Mouse (Mus musculus): ENCODE data around the gene Pfdn4. TPM values are rescaled to one million over a fixed set of nuclear protein-coding genes. Genes with fewer than 3 reads are reported as not detected.

Pfdn4 gene
- polyA plus RNA-seq, 1 experiment from 2014 or later, result 43.5 TPM

DNA sequence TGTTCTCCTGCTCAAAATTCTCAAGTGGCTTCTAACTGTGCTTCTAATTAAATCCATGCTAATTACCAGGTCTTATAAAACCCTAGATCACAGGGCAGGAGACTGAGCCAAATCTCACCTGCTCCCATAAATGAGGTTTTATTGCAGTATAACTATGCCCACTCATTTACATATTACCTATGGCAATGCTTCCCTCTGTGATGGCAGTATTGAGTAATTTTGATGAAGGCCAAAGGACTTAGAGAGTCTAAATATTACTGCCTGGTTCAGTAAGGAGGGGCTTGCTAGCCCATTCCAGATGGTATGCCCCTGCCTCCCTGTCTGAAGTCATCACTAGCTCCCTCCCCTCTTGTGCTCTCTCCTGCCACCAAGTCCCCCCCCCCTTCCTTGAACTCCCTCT lies 39.6 kb downstream of the Pfdn4 start:
- H3K4me3 ChIP-seq (ENCODE audit: low read length), result no peak overlapping the region

DNA sequence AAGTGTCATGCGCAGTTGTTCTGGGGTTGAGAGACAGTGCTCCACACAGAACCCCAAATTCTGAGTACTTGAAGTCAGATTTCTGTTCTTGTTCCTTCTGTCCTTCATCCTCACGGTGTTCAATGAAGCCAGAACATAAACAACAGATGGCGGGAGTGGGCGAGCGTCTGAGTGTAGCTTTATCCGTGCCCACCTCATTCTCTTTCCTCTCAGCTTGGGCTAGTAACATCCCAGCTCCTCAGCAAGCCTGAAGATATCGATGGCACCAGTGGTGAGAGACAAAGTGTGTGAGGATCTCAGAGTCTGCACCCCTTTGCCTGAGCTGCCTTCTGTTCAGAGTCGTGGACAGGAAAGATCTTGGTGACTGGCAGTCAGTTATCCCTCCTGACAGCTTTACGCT lies 43.0 kb downstream of the Pfdn4 start:
- Histone ChIP-seq H3K36me3 (ENCODE audit: control insufficient read depth, insufficient read depth) (no peaks in the 10 kb centered on the region), H3K9me3 (replicated peaks; ENCODE audit: control insufficient read depth, low read length) (no peaks in the 10 kb centered on the region), H3K9ac (ENCODE audit: low read length) (no peak overlapping the region), H3K4me2 (ENCODE audit: low read depth, low read length) (no peak overlapping the region), H3K27ac (ENCODE audit: low read length) (no peak overlapping the region), H3K4me3 (ENCODE audit: low read length) (no peak overlapping the region), H3K4me1 (ENCODE audit: control insufficient read depth, insufficient read depth, low read length) (no peaks in the 10 kb centered on the region), H3K27me3 (ENCODE audit: control insufficient read depth, insufficient read depth, low read length) (no peaks in the 10 kb centered on the region)
- 75% methylated on average over 9 of the region's 9 CpGs for WGBS
- no peak for ATAC-seq (replicated peaks; ENCODE audit: extremely low read depth, insufficient read depth, low FRiP score)

More for the DNA sequence above, 39.6 kb downstream of the Pfdn4 start:
- Histone ChIP-seq H3K27ac (ENCODE audit: low read length) (no peak overlapping the region), H3K4me1 (ENCODE audit: control insufficient read depth, insufficient read depth, low read length) (no peaks in the 10 kb centered on the region), H3K9me3 (replicated peaks; ENCODE audit: control insufficient read depth, low read length) (no peaks in the 10 kb centered on the region), H3K4me2 (ENCODE audit: low read depth, low read length) (no peak overlapping the region), H3K27me3 (ENCODE audit: control insufficient read depth, insufficient read depth, low read length) (no peaks in the 10 kb centered on the region), H3K9ac (ENCODE audit: low read length) (no peak overlapping the region), H3K36me3 (ENCODE audit: control insufficient read depth, insufficient read depth) (no peaks in the 10 kb centered on the region)
- ATAC-seq (replicated peaks; ENCODE audit: extremely low read depth, insufficient read depth, low FRiP score), result no peak

DNA sequence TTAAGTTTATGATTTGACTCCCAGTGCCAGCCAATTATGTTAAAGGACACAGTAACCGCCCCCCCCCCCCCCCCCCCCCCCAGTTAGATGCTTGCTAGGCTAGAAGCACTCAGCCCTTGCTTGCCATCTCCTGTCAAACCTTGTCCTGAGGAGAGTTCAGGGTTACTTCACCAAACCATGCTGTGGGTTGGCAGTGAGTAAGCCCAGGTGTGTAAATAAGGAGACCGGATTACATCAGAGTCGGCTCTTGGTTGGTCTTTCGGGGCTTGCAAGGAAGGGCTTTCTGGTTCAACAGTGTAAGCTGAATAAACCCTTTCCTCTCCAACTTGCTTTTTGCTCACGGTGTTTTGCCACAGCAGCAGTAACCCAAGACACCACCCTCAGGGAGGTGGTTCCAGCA lies 47.4 kb downstream of the Pfdn4 start:
- Histone ChIP-seq H3K27me3 (ENCODE audit: control insufficient read depth, insufficient read depth, low read length) (no peaks in the 10 kb centered on the region), H3K9ac (ENCODE audit: low read length) (no peak overlapping the region), H3K4me3 (ENCODE audit: low read length) (no peak overlapping the region), H3K27ac (ENCODE audit: low read length) (no peak overlapping the region), H3K4me1 (ENCODE audit: control insufficient read depth, insufficient read depth, low read length) (peaks cover 2% of the 10 kb centered on the region; the same call in 1 of the 2 replicates), H3K9me3 (replicated peaks; ENCODE audit: control insufficient read depth, low read length) (no peaks in the 10 kb centered on the region), H3K4me2 (ENCODE audit: low read depth, low read length) (no peak overlapping the region), H3K36me3 (ENCODE audit: control insufficient read depth, insufficient read depth) (no peaks in the 10 kb centered on the region)
- no peak for ATAC-seq (replicated peaks; ENCODE audit: extremely low read depth, insufficient read depth, low FRiP score)
- WGBS, result 78% methylated on average over 5 of the region's 5 CpGs

GRCm38 (mm10) chr2:170544159-170544558 lies 47.9 kb downstream of the Pfdn4 start:
- H3K27me3 ChIP-seq (ENCODE audit: control insufficient read depth, insufficient read depth, low read length), result no peaks in the 10 kb centered on the region
- no peaks in the 10 kb centered on the region for H3K9me3 ChIP-seq (replicated peaks; ENCODE audit: control insufficient read depth, low read length)
- peaks cover 2% of the 10 kb centered on the region; the same call in 1 of the 2 replicates for H3K4me1 ChIP-seq (ENCODE audit: control insufficient read depth, insufficient read depth, low read length)
- H3K4me2 ChIP-seq (ENCODE audit: low read depth, low read length), result no peak overlapping the region
- H3K9ac ChIP-seq (ENCODE audit: low read length), result no peak overlapping the region
- H3K36me3 ChIP-seq (ENCODE audit: control insufficient read depth, insufficient read depth), result no peaks in the 10 kb centered on the region
- ATAC-seq (replicated peaks; ENCODE audit: extremely low read depth, insufficient read depth, low FRiP score), result no peak
- H3K4me3 ChIP-seq (ENCODE audit: low read length), result no peak overlapping the region
- H3K27ac ChIP-seq (ENCODE audit: low read length), result no peak overlapping the region
- 73% methylated on average over 3 of the region's 3 CpGs for WGBS

- Histone ChIP-seq H3K27ac (ENCODE audit: low read length) (no peak overlapping the region), H3K36me3 (ENCODE audit: control insufficient read depth, insufficient read depth) (no peaks in the 10 kb centered on the region), H3K4me1 (ENCODE audit: control insufficient read depth, insufficient read depth, low read length) (peaks cover 2% of the 10 kb centered on the region; the same call in 1 of the 2 replicates), H3K9ac (ENCODE audit: low read length) (no peak overlapping the region), H3K9me3 (replicated peaks; ENCODE audit: control insufficient read depth, low read length) (no peaks in the 10 kb centered on the region), H3K27me3 (ENCODE audit: control insufficient read depth, insufficient read depth, low read length) (no peaks in the 10 kb centered on the region), H3K4me3 (ENCODE audit: low read length) (no peak overlapping the region), H3K4me2 (ENCODE audit: low read depth, low read length) (no peak overlapping the region)
- 81% methylated on average over 7 of the region's 7 CpGs for WGBS
- ATAC-seq (replicated peaks; ENCODE audit: extremely low read depth, insufficient read depth, low FRiP score), result no peak
Observed at GRCm38 (mm10) chr2:170544950-170545349, 48.7 kb downstream of the Pfdn4 start.

DNA sequence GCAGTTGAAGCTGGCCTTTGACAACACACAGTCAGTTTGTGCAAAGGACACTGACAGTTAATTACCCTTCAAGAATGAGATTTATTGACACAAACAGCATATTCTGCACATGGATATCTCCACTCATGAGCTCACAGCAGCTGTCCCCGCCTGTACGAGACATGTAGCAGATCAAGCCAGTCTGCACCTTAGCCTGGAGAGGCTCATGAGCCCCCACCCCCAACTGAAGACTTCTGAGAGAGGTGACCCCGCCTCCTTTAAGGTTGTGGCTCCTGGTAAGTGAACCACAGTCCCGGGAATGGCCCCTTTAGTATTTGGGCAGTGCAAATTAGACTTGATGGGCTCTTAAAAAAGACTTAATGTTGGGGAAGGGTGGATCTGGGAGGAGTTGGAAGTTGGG lies 49.5 kb downstream of the Pfdn4 start:
- 57% methylated on average over 4 of the region's 4 CpGs for WGBS
- no peak for ATAC-seq (replicated peaks; ENCODE audit: extremely low read depth, insufficient read depth, low FRiP score)
- no peak overlapping the region for H3K4me3 ChIP-seq (ENCODE audit: low read length)
- no peaks in the 10 kb centered on the region for H3K36me3 ChIP-seq (ENCODE audit: control insufficient read depth, insufficient read depth)
- H3K4me1 ChIP-seq (ENCODE audit: control insufficient read depth, insufficient read depth, low read length), result peaks cover 4% of the 10 kb centered on the region
- H3K9ac ChIP-seq (ENCODE audit: low read length), result no peak overlapping the region
- H3K27ac ChIP-seq (ENCODE audit: low read length), result no peak overlapping the region
- H3K4me2 ChIP-seq (ENCODE audit: low read depth, low read length), result no peak overlapping the region
- H3K27me3 ChIP-seq (ENCODE audit: control insufficient read depth, insufficient read depth, low read length), result no peaks in the 10 kb centered on the region
- no peaks in the 10 kb centered on the region for H3K9me3 ChIP-seq (replicated peaks; ENCODE audit: control insufficient read depth, low read length)

GRCm38 (mm10) chr2:170547526-170547925 lies 51.3 kb downstream of the Pfdn4 start:
- ATAC-seq (replicated peaks; ENCODE audit: extremely low read depth, insufficient read depth, low FRiP score), result no peak
- Histone ChIP-seq H3K27ac (ENCODE audit: low read length) (no peak overlapping the region), H3K4me2 (ENCODE audit: low read depth, low read length) (no peak overlapping the region), H3K9me3 (replicated peaks; ENCODE audit: control insufficient read depth, low read length) (no peaks in the 10 kb centered on the region), H3K4me3 (ENCODE audit: low read length) (no peak overlapping the region), H3K36me3 (ENCODE audit: control insufficient read depth, insufficient read depth) (no peaks in the 10 kb centered on the region), H3K9ac (ENCODE audit: low read length) (0 out of 2 replicates have a peak overlapping the region, but pooled peaks have one; percentile 26), H3K4me1 (ENCODE audit: control insufficient read depth, insufficient read depth, low read length) (peaks cover 4% of the 10 kb centered on the region), H3K27me3 (ENCODE audit: control insufficient read depth, insufficient read depth, low read length) (no peaks in the 10 kb centered on the region)
- WGBS, result 30% methylated on average over 6 of the region's 6 CpGs

- Histone ChIP-seq H3K9me3 (replicated peaks; ENCODE audit: control insufficient read depth, low read length) (no peaks in the 10 kb centered on the region), H3K27me3 (ENCODE audit: control insufficient read depth, insufficient read depth, low read length) (no peaks in the 10 kb centered on the region), H3K4me2 (ENCODE audit: low read depth, low read length) (no peak overlapping the region), H3K27ac (ENCODE audit: low read length) (no peak overlapping the region), H3K4me1 (ENCODE audit: control insufficient read depth, insufficient read depth, low read length) (peaks cover 4% of the 10 kb centered on the region), H3K36me3 (ENCODE audit: control insufficient read depth, insufficient read depth) (no peaks in the 10 kb centered on the region), H3K4me3 (ENCODE audit: low read length) (no peak overlapping the region), H3K9ac (ENCODE audit: low read length) (no peak overlapping the region)
- 59% methylated on average over 4 of the region's 4 CpGs for WGBS
- no peak for ATAC-seq (replicated peaks; ENCODE audit: extremely low read depth, insufficient read depth, low FRiP score)
Observed at GRCm38 (mm10) chr2:170548046-170548445, 51.8 kb downstream of the Pfdn4 start.

DNA sequence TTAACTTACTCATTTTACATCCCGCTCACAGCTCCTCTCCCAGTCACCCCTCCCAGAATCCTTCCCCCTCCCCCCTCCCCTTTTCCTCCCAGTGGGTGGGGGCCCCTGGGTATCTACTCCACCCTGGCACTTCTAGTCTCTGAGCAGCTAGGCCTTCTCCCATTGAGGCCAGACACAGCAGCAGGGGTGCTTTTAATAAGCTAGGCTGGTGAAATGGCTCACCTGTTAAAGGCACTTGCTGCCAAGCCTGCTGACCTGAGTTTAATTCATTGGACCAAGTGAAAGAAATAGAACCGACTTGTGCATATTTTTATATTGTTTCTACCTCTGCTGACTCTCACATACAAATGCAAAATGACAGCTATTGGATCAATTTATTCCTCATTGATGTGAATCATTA lies 52.9 kb downstream of the Pfdn4 start:
- no peak overlapping the region for H3K9ac ChIP-seq (ENCODE audit: low read length)
- H3K9me3 ChIP-seq (replicated peaks; ENCODE audit: control insufficient read depth, low read length), result no peaks in the 10 kb centered on the region
- ATAC-seq (replicated peaks; ENCODE audit: extremely low read depth, insufficient read depth, low FRiP score), result no peak
- peaks cover 4% of the 10 kb centered on the region for H3K4me1 ChIP-seq (ENCODE audit: control insufficient read depth, insufficient read depth, low read length)
- no peak overlapping the region for H3K27ac ChIP-seq (ENCODE audit: low read length)
- H3K4me2 ChIP-seq (ENCODE audit: low read depth, low read length), result no peak overlapping the region
- WGBS, result 85% methylated on average over 2 of the region's 2 CpGs
- H3K27me3 ChIP-seq (ENCODE audit: control insufficient read depth, insufficient read depth, low read length), result no peaks in the 10 kb centered on the region
- H3K4me3 ChIP-seq (ENCODE audit: low read length), result no peak overlapping the region
- no peaks in the 10 kb centered on the region for H3K36me3 ChIP-seq (ENCODE audit: control insufficient read depth, insufficient read depth)

- H3K9ac ChIP-seq (ENCODE audit: low read length), result no peak overlapping the region
- no peak overlapping the region for H3K4me2 ChIP-seq (ENCODE audit: low read depth, low read length)
- H3K36me3 ChIP-seq (ENCODE audit: control insufficient read depth, insufficient read depth), result no peaks in the 10 kb centered on the region
- H3K4me3 ChIP-seq (ENCODE audit: low read length), result no peak overlapping the region
- H3K27me3 ChIP-seq (ENCODE audit: control insufficient read depth, insufficient read depth, low read length), result no peaks in the 10 kb centered on the region
- H3K9me3 ChIP-seq (replicated peaks; ENCODE audit: control insufficient read depth, low read length), result no peaks in the 10 kb centered on the region
- H3K4me1 ChIP-seq (ENCODE audit: control insufficient read depth, insufficient read depth, low read length), result peaks cover 4% of the 10 kb centered on the region
- ATAC-seq (replicated peaks; ENCODE audit: extremely low read depth, insufficient read depth, low FRiP score), result peak; percentile 55
- no peak overlapping the region for H3K27ac ChIP-seq (ENCODE audit: low read length)
- WGBS, result 15% methylated on average over 5 of the region's 5 CpGs
Observed at GRCm38 (mm10) chr2:170550240-170550639, 54.0 kb downstream of the Pfdn4 start.

Data from heart, embryonic 16.5 days (tissue).